Mouse (Mus musculus): ENCODE results near the gene Ldhd.

Gene Ldhd

DNA sequence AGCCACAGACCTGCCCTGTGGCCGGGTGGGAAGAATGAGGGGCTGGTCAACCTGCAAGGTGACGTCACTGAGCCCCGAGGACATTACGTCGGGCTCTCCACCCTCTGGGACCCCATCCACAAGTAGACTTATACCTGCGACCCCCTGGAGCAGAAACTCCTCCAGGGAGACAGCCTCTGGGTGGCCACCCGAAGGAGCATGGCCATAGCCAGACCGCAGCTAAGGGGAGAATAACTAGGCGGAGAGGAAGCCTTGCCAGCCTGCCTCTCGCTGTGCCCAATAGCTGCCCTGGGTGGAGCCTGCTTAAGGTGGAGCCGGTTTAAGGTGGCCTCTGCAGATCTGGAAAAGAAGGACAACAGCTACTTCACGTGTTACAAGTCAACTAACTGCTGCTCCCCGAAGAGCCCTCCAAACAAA, at the start of gene Ldhd:
Ldhd (minus strand) TSS at position 270 of the 417 bp plus-strand sequence.
- DNase-seq (ENCODE audit: low spot score) = no peak

DNA sequence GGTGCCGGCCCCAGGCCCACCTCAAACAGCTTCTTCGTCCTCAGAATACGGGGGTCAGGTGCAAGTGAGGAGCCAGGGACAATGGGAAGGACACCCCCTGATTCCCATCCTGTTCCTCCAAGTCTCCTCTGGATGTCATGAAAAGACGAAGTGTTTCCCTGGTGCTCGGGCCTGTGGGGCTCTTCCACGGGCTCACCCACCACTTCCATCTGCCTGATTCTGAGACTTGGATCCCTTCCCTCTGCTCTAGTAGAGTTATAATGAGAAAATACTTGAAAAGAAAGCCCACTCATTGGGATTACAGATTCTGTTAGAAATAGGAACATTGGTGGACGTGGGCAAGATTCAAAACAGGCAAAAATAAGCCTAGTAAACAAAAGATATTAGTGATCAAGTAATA, 48.7 kb upstream of the Ldhd start:
- no peak for DNase-seq (ENCODE audit: low spot score)

- peak; percentile 78 for DNase-seq (ENCODE audit: low spot score)
Measured at GRCm38 (mm10) chr8:111678111-111678510, 47.9 kb upstream of the Ldhd start.

DNA sequence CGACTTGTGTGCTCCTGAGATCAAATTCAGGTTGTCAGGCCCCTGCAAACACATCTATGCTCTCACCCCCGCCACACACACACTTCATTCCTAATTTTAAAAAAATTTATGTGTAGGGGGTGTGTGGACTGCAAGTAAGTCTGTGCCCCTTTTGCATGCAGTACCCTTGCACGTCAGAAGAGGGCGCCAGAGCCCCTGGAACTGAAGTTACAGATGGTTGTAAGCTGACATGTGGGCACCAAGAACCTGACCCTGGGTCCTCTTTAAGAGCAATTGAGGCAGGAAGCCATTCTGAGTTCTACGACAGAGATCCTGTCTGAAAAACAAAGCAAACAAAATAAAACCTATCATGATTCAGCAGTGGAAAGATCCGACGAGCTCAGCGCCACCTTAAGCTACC, 46.1 kb upstream of the Ldhd start:
- no peak for DNase-seq (ENCODE audit: low spot score)

DNA sequence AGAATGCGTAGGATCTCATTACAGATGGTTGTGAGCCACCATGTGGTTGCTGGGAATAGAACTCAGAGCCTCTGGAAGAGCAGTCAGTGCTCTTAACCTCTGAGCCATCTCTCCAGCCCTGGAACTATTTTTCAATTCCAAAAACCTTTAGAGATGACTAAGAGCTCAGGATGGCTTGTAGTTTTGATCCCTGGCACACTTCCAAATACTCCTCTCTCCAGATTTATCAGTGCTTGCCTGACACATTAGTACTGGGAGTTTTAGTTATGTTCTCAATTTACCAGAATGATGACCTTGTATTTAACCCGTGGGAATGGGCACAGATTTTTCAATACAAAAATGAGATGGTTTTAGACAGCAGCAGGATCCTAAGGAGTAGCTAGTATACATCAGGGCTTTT, 36.6 kb upstream of the Ldhd start:
- no peak for DNase-seq (ENCODE audit: low spot score)

GRCm38 (mm10) chr8:111662473-111662872, 32.3 kb upstream of the Ldhd start:
- DNase-seq (ENCODE audit: low spot score) = peak; percentile 79

GRCm38 (mm10) chr8:111658819-111659423, 28.7 kb upstream of the Ldhd start:
- peak; percentile 48 for DNase-seq (ENCODE audit: low spot score)

GRCm38 (mm10) chr8:111657312-111657854, 27.2 kb upstream of the Ldhd start:
- DNase-seq (ENCODE audit: low spot score) = no peak

GRCm38 (mm10) chr8:111653524-111653923, 23.4 kb upstream of the Ldhd start:
- no peak for DNase-seq (ENCODE audit: low spot score)

DNA sequence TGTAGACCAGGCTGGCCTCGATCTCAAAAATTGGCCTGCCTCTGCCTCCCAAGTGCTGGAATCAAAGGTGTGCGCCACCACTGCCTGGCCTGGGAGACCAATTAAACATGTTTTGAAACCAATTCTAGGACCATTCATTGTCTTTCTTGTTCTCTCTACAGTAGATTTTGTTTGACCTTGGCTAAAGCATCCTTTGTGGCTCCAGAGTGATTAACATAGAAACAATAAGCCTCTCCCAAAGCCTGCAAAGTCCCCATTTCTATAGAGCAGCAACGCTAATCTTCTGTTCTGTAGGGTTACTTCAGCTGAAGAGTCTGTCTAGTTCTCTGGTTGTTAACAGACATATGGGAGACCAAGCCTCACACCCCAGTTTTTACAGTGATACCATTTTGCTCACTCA, 20.5 kb upstream of the Ldhd start:
- DNase-seq (ENCODE audit: low spot score) = no peak

DNA sequence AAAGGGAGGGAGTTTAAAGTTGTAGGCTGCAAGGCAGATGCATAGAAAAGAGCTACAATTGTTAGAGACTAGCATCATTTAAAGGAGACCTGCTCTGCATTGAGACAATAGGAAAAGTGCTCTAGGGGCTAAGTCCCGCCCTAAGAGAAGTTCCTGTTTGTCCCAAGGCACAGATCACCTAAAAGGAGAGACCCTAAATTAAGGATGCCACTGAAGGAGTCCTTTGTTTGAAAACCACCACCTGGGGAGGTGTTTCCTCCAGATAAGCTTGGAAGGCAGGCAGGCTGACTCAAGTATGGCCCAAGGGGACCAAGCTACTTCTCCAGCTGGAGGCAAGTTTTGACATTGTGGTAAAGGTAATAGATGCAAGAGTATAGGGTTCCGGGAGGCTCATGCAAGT, 18.7 kb upstream of the Ldhd start:
- no peak for DNase-seq (ENCODE audit: low spot score)

GRCm38 (mm10) chr8:111645715-111646114, 15.5 kb upstream of the Ldhd start:
- DNase-seq (ENCODE audit: low spot score) = no peak

DNA sequence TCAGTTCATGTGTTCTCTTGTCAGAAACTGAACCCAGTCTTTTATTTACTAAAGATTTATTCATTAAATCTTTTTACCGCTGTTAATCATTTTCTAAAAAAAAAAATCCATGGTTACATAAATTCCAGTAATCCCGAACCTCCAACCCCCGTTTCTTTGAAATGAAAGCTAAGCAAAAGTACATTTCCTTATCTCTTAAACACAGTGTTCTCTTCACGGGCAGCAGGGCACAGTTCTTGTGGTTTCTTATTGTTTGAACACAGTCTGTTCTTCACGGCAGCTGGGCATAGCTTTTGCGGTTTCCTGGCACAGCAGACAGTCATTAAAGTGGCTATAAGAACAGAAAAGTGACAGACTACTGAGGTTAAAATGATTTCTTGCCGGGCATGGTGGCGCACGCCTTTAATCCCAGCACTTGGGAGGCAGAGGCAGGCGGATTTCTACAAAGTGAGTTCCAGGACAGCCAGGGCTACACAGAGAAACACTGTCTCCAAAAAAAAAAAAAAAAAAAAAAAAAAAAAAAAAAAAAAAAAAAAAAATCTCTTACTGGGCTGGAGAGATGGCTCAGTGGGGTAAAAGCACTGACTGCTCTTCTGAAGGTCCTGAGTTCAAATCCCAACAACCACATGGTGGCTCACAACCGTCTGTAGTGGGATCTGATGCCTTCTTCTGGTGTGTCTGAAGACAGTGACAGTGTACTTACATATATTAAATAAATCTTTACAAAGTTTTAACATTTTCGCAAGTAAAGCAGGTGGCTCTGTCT, 14.3 kb upstream of the Ldhd start:
- peak; percentile 78 for DNase-seq (ENCODE audit: low spot score)

DNA sequence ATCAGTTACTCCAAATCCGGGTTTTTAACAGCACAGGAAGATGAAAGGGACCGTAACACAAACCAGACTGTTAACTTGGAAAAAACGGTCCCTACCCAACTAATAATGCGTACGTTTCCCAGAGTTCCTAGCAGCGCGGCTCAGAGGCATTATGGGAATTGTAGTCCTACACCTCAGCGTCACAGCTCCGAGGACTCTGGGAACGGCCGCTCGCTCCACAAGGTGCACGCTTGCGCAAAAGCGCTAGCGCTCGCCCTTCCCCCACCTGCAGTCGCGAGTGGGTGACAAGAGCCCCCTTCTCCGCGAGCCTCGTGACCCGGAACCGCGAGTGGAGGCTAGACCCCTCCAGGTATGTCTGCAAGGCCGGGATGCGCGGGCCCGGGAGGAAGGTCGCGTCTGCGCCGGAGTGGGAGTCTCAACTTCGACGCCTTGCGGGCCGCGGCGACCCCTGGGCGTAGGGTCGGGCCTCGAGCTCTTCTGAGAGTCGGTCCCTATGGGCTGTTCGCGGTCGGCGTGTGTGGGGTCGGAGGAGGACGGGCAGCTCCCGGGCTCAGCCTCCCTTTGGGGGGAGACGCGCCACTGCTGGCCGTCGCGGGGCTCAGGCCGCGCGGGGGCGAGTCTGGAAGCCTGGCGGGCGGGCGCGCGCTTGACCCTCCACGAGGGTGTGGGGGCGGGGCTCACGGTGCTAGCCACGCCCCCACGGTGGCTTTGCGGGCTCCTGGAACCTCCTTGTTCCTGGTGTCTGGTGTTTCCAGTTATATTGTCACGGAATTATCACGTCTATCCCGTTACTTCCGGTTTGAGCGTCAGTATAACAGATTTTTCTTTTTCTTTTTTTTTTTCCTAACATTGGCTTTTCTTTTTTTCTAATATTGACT, 13.3 kb upstream of the Ldhd start, which contains the start of gene Zfp1:
Zfp1 (plus strand) TSS at position 138 of the 878 bp plus-strand sequence.
- peak; percentile 99 for DNase-seq (ENCODE audit: low spot score)

- DNase-seq (ENCODE audit: low spot score) = no peak
Measured at GRCm38 (mm10) chr8:111642939-111643263, 12.7 kb upstream of the Ldhd start.

DNA sequence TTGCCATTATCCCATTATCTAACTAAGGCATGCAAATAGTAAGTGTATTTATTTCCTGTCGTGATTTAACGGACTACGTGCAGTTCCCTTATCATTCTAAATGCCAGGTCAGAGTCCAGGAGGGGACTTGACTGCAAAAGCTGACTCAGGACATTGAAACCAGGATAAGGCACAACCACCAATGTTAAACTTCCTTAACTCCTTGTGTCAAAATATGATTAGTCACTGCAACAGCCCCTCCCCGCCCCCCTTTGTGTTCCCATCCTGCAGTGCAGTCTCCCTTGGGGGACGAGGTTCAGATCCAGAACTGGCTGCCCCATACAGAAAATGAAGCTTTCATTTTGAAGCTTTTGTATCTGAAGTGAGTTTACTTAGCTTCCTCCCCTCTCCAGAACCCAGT, 12.3 kb upstream of the Ldhd start:
- peak; percentile 72 for DNase-seq (ENCODE audit: low spot score)

DNA sequence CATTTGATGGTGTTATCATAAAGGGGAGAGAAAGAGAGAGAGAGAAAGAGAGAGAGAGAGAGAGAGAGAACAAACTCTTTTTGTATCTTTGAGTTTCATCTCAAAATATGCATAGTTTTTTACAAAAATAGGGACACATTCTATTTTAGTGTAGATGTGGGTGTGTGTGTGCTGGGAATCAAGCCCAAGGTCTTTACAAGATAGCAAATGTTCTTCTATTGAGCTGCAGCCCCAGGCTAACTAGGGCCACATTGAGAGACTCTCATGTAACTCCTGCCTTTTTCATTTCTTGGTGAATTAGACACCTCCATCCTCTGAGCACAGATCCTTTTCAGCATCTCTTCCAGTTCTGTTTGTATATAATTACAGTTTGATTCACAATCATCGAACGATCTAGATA, 10.9 kb upstream of the Ldhd start:
- no peak for DNase-seq (ENCODE audit: low spot score)

DNA sequence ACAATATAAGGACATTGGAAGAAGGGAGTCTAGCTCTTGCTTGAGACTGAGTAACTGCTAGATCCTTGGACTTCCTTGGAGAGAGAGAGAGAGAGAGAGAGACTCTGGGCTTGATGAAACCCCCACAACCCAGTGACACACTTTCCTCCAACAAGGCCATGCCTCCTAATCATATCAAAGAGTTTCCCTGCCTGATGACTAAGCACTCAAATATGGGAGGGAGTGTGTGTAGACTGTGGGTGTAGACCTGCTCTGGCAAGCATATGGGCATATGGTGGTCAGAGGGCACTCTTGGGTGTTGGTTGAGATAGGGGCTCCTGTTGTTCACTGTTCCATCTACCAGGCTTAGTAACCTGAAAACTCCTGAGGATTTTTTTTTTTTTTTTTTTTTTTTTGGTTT, 7.9 kb upstream of the Ldhd start:
- DNase-seq (ENCODE audit: low spot score) = no peak

DNA sequence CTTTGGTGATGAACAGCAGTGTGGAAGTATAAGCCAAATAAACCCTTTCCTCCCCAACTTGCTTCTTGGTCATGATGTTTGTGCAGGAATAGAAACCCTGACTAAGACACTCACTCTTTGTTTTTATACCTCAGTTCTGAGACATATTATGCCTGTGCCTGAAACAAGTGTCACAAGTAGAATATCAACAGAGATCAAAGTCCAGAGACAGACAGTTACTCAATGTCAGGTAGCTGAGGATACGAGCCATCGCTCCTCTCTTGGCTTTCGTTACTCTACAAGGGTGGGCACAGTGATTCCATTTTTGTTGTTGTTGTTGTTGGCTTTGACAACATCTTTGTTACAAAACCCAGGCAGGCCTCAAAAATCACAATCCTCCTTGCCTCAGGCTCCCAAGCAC, 2.8 kb upstream of the Ldhd start:
- DNase-seq (ENCODE audit: low spot score) = no peak

GRCm38 (mm10) chr8:111631589-111631988, 1.4 kb upstream of the Ldhd start:
- no peak for DNase-seq (ENCODE audit: low spot score)

GRCm38 (mm10) chr8:111628894-111629501, 1.2 kb downstream of the Ldhd start:
- DNase-seq (ENCODE audit: low spot score) = no peak

GRCm38 (mm10) chr8:111628401-111628800, 1.8 kb downstream of the Ldhd start:
- DNase-seq (ENCODE audit: low spot score) = no peak
